Mouse (Mus musculus) urinary bladder, adult 2 months (tissue): ENCODE measurements around the gene Hsd11b1. TPM values are rescaled to one million over a fixed set of nuclear protein-coding genes. Genes with fewer than 3 reads are reported as not detected.
A peak's percentile ranks its signal among the peaks of the same experiment; 100 is the strongest.

Experiments
- DNase-seq: peaks from one replicate; pipeline ENCODE4 v3.0.0; 2022; ENCODE audit warnings: low spot score
- polyA plus RNA-seq: library from polyadenylated mRNA; depleted of rRNA; stranded (reverse); fragments of >200 nt; gene quantifications from 2 replicates; pipeline ENCODE4 v1.2.3, GENCODE M21; 2012

Gene Hsd11b1
- polyA plus RNA-seq, 1 experiment, result 71.3 TPM

DNA sequence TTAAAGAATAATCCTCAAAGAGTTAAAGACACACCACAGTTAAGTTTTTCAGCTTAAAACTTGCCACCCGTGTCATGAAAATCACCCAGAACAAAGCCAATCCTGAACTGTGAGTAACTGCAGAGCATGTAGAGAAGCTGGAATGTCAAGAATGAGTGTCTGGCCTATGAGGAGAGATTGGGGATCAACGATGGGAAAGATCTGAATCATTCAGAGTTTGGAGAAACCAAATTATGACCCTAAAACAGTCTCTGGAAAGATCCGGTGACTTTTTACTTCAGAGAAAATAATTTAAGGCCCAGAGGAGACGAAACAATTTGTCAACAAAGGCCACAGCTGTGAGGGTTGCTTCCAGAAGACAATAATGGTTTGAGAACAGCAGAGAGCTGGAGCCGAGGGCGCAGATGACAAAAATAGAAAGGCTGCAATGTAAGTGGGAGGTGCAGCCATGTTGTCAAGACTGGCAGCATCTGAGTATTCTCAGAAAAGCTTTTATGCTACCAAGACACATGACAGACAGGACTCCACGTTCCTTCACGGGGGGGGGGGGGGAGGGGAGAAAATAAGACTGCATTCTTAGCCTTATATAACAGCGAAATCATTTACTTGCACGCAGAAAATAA lies 20.2 kb downstream of the Hsd11b1 start:
- DNase-seq, result no peak

DNA sequence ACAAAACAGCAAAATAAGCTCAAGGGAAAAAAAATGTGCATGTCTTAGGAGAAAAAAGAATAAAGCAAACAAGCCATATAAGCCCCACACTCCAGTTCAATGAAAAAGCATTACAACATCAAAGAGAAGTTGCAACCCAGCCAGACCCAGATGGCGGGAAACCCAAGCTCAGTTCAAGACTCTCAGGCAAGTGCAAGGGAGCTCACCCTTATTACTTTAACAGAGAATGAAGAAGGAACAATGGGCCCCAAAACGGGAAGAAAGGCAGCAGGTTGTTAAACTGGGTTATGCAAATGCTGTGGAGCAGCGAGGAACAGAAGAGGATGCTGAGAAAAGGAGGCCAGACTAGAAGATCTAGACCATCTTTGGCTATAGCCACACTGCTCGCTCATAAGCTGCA lies 21.0 kb downstream of the Hsd11b1 start:
- DNase-seq, result no peak

DNA sequence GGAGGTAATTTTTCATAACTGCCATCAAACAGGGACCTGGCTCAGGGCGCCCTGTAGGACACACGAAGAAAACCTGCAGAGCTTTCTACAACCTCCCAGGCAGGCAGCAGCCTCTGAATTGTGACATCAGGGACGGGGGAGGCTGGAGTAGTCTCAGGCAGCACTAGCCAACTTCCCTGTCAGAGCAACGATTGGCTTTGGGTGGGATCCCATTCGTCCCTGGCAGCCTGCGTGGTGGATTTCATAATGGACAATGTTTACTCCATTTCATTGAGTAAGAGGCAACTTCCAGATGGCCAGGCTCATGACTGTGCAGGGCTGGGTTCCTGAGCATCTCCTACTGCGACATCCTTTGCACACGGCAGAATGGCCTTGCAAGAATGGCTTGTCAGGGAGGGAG lies 21.6 kb downstream of the Hsd11b1 start:
- peak; percentile 24 for DNase-seq

DNA sequence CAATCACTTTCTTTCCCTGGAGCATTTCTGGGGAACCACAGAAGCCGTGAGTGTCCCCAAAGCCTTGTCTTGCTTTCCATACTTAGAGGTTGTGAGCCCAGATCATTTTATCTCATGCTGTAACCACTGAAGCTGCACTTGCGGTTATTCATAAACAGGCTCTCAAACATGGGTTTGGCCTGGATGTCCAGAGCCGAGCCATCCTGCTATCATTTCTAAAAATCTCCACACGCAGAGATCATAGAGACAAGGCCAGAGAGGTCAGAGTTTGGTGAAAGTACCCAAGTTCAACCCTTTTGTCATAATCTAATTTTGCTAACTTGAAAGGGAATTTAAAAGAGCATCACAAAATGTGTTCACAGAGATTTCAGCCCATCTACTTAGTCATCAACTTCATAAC lies 22.4 kb downstream of the Hsd11b1 start:
- no peak for DNase-seq

DNA sequence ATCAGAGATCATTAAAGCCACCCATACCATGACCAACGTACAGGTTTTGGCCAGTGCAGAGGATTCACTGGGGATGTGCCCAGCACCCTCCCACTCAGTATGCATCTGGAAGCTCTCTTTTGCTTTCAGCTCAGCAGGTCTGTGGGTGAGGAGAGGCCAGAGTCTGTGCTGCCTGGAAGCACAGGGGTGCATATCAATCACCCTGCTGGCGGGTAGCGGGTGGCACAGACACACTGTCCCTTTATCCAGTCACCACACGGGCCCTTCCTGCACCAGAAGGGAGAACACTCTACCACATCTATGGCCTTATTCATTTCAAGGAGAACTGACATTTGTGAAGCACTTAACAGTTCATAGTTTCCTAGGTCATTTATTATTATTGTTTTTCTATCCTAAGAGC lies 25.4 kb downstream of the Hsd11b1 start:
- no peak for DNase-seq

DNA sequence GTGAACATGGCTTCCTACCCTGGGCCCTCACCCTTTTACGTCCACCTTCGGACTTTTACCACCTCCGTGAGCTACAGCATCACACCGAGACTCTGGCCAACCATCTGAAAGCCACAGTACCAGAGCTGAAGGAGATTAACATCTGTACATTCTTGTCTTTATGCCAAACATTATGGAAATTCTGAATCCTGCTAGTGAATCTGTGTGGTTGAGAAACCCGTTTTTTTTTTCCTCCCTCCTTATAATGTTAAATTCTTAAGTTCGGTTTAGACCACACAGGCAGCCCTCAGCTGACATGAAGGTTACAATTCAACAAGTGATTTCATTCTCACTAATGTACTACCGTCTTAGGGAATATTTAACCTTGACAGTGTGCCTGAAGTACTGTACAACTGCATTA lies 28.9 kb downstream of the Hsd11b1 start:
- DNase-seq, result no peak

DNA sequence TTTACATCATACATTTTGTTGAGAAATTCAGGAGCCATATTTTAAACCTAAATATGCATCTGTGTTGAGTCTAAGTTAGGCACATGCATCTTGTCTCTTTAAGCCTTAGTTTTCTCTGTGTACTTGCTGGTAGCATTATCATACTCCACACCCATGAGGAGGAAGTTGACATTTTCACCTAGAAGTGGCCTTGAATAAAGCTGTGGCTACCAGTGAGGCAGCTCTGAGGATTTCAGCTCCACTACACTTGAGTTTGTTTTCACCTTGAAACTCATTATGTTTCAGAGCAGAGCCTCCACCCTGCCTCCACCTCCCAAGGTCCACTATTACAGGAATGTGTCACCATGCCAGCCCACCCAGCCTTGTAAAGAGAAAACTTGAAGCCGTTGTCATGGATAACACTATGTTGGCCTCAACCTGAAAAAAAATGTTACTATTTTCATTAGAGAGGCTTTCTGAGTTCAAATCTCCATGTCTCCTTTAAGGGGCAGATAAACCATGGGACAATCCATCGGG lies 29.7 kb downstream of the Hsd11b1 start:
- no peak for DNase-seq

DNA sequence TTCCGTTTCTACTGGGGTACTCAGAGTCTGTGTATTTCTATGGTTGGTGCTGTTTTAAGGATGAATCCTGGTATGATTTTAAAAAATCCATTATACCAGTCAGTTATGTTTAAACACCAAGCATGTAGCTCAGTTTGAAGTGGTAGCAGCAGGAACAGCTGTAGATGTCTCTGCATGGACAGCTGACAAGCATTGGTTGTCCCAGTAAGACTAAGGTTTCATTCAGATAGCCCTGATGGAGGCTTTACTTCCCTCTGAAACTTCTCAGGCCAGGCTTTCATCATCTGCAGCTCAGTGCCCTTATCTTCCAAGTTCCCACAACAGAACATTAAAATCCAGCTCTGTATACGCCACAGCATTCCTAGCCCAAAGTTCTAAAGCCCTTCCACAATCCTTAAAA lies 31.1 kb downstream of the Hsd11b1 start:
- no peak for DNase-seq

DNA sequence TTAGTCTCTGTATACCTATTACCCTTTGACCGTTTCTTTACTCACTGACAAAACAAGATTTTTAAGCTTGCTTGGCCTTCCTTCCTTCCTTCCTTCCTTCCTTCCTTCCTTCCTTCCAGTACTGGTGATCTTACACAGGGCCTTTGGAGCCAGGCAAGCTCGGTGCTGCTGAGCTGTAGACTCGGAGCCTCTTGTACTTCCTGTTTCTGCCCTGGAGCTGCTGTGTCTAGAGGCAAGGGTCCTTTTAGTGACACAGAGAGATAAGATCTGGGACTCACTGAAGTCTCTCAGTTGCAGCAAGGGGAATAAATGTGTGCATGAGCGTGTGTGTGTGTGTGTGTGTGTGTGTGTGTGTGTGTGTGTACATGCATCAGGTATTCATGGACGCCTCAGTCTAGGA lies 32.9 kb downstream of the Hsd11b1 start:
- DNase-seq, result no peak

DNA sequence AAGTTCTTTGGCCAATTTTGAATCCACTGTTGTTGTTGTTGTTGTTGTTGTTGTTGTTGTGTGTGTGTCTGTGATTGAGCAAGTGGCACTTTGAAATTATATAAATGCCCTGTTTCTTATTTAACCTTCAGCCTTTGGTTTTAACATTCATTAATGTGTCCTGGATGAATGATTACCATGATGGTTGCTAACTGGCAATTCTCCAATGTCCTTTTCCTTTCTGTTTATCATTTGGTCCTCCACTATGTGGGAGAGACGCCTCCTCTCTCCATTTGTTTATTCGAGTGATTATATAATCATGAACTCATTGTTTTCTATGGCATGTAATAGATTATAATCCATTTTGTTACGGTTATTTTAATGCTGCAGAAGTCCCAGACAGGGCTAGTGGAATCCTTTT lies 33.3 kb downstream of the Hsd11b1 start:
- DNase-seq, result no peak

DNA sequence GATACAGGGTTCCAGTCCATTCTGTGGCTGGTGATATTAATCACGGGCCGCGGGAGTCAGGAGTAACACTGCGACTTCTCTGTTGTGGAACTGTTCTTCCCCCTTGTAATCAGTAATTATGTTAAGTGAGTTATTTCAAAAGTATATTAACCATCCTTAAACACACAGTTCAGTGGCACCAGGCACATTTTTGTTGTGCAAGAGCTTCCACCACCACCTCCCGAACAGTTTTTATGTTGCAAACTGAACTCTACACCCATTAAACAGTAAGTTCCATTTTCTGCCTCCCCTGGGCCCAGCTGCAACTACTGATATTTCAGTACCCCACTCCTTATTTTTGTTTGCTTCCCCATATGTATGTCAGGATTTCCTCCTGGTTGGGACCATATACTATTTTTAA lies 34.3 kb downstream of the Hsd11b1 start:
- no peak for DNase-seq

DNA sequence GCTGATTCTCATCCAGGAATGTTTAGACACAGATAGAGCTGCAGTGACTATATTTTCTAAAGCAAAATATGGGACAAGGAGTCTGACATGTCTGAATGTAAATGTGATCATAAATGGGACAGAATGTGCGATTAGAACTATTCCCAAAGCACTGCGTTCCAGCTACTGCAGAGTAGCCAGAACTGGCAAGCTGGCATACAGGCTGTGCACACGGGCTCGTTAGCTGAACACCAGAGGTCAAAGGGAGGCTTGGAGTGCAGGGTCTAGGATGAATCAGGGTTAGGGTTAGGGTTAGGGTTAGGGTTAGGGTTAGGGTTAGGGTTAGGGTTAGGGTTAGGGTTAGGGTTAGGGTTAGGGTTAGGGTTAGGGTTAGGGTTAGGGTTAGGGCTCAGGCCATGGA lies 36.3 kb downstream of the Hsd11b1 start:
- DNase-seq, result no peak

DNA sequence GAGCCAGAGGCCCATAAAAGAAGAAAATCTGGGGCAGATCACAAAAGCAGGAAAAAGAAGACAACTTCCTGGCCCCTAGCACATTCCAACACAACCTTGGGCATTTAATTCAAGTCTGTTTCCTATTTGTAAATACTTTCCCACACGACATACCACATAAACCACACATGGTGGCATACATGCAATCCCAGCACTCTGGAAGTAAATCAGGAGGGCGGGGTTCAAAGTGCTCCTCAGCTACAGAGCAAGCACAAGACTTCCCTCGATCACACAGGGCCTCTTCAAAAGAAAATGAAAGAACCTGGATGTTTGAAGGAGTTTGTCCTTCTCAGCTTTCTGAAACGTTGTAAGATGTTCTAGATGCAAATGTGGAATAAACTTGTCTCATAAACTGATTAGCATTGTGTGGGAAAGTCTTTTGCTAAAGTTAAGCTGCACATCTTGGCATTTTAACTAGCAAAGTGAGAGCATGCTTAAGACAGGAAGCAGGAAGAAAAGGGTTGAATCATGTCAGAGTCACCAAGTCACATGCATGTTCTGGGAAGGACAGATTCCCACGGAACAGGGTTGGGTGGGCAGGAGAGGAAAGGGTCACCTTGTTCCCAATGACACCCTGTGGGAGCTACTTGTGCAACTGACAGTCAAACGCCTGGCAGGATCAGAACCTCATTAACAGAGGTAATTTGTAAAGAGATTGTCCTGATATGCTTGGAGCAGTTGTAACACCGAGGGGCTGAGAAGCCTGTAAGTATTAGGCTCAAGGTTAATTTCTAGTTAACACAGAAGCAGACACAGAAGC lies 37.0 kb downstream of the Hsd11b1 start:
- no peak for DNase-seq

DNA sequence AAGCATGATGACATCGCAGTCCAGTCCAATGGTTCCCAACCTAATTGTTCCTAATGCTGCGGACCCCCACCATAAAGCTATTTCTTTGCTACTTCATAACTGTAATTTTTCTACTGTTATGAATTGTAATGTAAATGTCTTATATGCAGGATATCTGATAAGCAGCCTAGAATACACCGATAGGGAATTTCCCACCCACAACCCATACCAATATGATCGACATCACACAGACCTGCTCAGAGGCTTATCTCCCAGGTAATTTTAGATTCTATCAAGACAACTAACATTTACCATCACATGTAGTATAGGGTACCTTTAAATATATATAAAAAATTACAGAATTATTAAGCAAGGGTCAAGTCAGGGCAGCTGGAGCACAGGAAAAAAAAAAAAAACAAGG lies 37.8 kb downstream of the Hsd11b1 start:
- no peak for DNase-seq

DNA sequence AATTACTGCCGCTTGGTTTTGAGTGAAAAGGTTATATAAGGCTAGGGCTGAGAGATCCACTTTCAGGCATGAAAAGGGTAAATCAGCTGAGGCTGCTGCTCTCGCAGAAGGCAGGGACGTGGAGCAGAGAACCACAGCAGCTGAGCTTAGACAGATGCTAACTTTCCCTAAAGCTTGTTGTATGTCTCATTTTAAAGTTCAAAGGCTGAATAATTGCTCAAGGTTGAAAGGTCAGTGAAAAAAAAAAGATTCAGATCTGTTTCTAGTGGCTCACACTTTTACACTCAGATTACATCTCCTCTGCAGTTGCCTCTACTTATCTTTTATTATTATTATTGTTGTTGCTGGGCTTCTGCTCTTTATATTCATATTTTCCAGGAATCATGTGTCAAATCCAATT lies 38.3 kb downstream of the Hsd11b1 start:
- no peak for DNase-seq

DNA sequence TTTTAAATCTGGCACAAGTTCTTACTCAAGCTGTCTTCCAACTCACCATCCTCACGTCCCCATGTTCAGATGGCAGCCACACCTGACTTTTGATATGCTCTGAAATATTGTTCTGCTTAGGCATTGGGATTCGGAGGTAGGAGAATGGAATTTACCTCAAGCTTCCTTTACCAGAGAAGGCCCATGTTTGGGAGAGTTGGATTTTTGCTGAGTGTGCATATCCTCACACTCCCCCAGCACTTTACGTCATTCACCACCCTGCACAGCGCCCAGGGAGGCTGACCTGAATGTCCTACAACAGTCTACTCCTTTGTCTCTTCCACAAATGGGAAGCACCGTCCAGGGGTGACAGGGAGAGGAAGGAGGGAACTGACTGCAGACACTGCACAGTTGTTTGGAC lies 43.5 kb downstream of the Hsd11b1 start:
- no peak for DNase-seq

DNA sequence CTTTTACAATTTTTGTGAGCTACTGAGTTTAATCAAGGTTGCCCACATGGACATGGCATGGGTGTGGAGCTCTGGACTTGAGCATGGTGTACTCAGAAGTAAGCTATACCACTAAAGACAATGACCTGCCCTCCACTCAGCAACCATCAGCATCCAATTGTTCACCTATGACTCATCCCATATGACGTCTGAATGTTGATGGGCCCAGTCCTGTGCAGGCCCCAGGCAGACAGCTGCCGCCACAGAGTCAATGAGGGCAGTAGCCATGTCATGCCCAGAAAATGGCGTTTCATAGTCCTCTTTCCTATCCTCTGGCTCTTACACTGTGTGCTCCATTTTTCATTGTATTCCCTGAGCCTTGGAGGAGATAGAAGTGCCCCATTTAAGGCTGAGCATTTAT lies 47.9 kb downstream of the Hsd11b1 start:
- no peak for DNase-seq

DNA sequence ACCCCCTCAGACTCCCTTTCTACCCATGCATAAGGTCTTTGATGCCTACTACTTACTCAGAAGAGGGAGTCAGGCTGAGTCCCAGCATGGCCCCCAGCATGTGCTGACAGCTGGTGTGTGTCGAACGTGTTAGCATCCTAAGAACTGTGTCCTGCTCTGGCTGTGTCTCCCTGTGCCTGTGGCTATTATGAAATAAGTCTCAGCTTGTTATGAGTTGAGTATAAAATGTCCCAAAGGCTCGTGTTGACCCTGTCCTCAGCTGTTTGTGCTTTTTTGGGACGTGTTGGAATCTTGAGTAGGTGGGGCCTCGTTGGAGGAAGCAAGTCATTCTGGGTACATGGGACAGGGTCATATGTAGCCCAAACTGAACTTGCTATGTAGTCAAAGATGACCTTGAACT lies 49.8 kb downstream of the Hsd11b1 start:
- DNase-seq, result no peak

DNA sequence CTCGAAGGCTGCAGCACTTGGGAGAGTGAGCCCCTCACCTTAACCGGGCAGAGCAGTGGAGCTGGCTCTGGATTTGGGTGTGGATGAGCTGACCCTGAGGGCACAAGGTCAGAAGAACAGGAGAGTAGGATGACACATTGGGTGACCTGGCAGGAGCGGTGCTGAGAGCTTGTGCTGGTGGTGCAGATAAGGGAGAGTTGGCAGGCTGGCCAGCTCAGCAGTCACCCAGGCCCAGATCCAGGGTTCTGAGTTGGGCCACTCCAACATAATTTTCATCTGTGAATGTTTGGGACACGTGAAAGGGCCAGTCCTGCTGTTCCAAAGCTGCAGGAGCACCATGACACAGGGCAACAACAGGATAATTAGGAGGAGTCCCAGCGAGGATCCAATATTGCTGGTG lies 52.5 kb downstream of the Hsd11b1 start:
- no peak for DNase-seq

DNA sequence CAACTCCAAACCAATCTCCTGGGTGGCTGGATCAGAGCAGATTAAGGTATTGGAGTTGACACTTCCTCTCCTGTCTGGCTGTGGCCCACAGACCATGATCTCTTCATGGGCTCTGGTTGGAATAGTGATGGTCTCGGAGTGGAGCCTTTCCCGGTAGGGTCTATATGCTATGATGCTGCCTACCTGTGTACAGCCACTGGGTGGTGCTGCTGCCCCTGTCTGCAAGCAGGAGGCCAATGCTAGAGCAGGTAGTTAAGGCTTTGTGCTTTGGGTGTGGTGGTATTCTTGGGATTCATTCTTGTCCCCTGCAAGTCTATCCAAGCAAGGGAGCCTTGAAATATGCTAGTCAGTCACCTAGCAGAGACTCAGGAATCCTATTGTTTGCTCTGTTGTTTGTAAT lies 55.7 kb downstream of the Hsd11b1 start:
- DNase-seq, result no peak

DNA sequence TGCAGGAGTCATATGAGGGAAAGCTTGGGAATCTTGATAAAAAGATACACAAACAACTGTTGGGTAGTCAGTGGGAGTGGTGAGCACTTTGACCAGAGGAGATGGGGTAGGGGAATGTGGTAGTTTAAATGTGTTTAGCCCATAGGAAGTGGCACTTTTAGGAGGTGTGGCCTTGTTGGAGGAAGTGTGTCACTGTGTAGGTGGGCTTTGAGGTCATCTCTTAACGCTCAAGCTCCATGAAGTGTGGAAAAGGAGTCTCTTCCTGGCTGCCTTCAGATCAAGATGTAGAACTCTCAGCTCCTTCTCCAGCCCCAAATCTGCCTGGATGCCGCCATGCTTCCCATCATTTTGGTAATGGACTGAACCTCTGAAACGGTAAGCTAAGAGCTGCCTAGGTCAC lies 56.4 kb downstream of the Hsd11b1 start, which contains the start of gene Lamb3:
TSS of gene Lamb3 (plus strand) at position 197 of the 400 bp plus-strand sequence.
- DNase-seq, result no peak

DNA sequence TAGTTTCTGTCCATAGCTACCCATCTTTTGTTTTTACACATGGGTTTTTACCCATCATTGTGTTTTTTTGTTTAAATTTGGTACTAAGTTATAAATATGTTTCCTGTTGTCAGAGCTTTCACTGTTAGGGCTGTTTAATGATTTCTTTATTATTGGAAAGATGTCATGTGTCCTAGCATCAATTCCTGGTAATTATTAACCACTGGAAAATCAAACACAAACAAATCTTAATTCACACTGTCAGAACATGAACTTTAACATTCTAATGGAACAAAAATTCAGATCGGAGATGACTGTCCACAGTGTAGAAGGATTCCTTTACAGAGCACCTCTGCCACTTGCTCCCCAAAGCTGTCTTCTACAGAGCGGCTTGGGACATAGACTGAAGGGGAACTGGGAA lies 58.4 kb downstream of the Hsd11b1 start:
- no peak for DNase-seq

DNA sequence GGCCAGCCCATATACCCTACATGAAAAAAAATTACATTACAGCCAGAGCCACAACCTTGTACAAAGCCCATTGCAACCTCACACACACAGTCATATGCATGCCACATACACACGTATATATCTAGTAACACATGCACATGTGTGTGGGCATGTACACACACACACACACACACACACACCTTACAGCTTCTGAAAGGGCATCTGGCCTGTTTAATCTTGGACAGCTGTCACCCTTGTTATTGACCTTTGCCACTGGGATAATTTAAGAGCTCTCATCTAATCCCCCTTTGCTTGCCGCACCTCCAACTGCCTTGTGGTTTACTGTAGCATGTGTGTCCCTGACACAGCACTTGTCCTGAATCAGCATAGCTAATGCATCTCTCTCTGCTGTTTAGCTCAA lies 60.1 kb downstream of the Hsd11b1 start:
- no peak for DNase-seq

DNA sequence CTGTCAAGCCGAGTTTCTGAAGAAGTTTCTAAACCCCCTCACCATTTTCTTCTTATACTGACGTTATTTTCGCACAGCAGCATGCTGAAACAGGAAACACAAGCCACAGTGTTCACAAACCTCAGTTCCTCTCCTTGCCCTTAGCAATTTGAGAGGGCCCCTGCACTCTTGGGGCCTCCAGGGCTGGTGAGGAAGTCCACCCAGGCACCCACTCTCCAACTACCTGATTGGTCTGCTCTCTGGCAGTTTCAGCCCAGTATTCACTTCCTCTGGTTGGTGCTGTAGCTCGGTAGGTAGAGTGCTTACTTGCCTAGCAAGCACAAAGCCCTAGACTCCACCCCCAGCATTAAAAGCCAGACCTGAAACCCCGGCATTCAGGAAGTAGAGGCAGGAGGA lies 62.5 kb downstream of the Hsd11b1 start, which contains the start of gene Traf3ip3:
TSS of gene Traf3ip3 (minus strand) at position 321 of the 396 bp plus-strand sequence.
- DNase-seq, result no peak
